Mouse (Mus musculus) stomach, embryonic 15.5 days (tissue): ENCODE results near the gene Uchl5. TPM values are rescaled to one million over a fixed set of nuclear protein-coding genes. Genes with fewer than 3 reads are reported as not detected.
A peak's percentile ranks its signal among the peaks of the same experiment; 100 is the strongest.

Experiments
- ATAC-seq: fragments of 200-750 bp; cut with Nextera tagmentation; 2 replicates; pipeline ENCODE4 v1.8.0; 2017; ENCODE audit warnings: low read depth, moderate number of reproducible peaks, moderate TSS enrichment; ENCODE audit not compliant: insufficient read depth, low FRiP score
- H3K27ac ChIP-seq: fragments of 300-500 bp; sonication (generic); 2 replicates; pipeline ENCODE4 v1.5.1; 2015; ENCODE audit warnings: mild to moderate bottlenecking, inconsistent platforms
- H3K27me3 ChIP-seq: fragments of 300-500 bp; sonication (generic); replicated peaks from 2 replicates; pipeline ENCODE4 v1.6.1; 2015; ENCODE audit warnings: inconsistent platforms
- H3K36me3 ChIP-seq: fragments of 300-500 bp; sonication (generic); 2 replicates; pipeline ENCODE4 v1.6.1; 2015; ENCODE audit warnings: inconsistent platforms
- H3K4me1 ChIP-seq: fragments of 300-500 bp; sonication (generic); 2 replicates; pipeline ENCODE4 v1.6.1; 2015; ENCODE audit warnings: inconsistent platforms
- H3K4me2 ChIP-seq: fragments of 300-500 bp; sonication (generic); 2 replicates; pipeline ENCODE4 v1.6.1; 2015; ENCODE audit warnings: mild to moderate bottlenecking, inconsistent platforms
- H3K4me3 ChIP-seq: fragments of 300-500 bp; sonication (generic); replicated peaks from 2 replicates; pipeline ENCODE4 v1.5.1; 2015; ENCODE audit warnings: inconsistent platforms
- H3K9ac ChIP-seq: fragments of 300-500 bp; sonication (generic); 2 replicates; pipeline ENCODE4 v1.6.1; 2015; ENCODE audit warnings: inconsistent platforms
- H3K9me3 ChIP-seq: fragments of 300-500 bp; sonication (generic); 2 replicates; pipeline ENCODE4 v1.6.1; 2016; ENCODE audit warnings: inconsistent platforms
- WGBS: fragments of 180-500 bp; shearing (Covaris S2); methylation state at CpG from one replicate; pipeline ENCODE4 v1.1.7; 2015; 5-methylcytosine and 5-hydroxymethylcytosine counted together
- polyA plus RNA-seq: library from polyadenylated mRNA; unstranded; fragments of >200 nt; fragmentation: Nextera tagmentation; extraction: Ambion mirVana; gene quantifications from 2 replicates; pipeline ENCODE4 v1.2.1, GENCODE M21; 2015

Uchl5 gene
- polyA plus RNA-seq, result 113 and 119 TPM in 2 replicates

GRCm38 (mm10) chr1:143776446-143777411 is at the start of gene Uchl5, which contains the start of gene Trove2:
TSS of gene Uchl5 (plus strand) at chr1:143777272.
TSS of gene Trove2 (minus strand) at chr1:143777068.
- Histone ChIP-seq H3K27ac (peak within 1 kb of the TSS; percentile 77), H3K4me3 (peak within 1 kb of the TSS; percentile 63), H3K4me2 (peak within 1 kb of the TSS; percentile 83), H3K36me3 (no peaks in the 10 kb centered on the region), H3K9me3 (no peaks in the 10 kb centered on the region), H3K9ac (peak within 1 kb of the TSS; percentile 58), H3K27me3 (no peaks in the 10 kb centered on the region), H3K4me1 (no peaks in the 10 kb centered on the region)
- WGBS, result under 1% methylated on average over 74 of the region's 84 CpGs
- ATAC-seq, result peak; percentile 95

DNA sequence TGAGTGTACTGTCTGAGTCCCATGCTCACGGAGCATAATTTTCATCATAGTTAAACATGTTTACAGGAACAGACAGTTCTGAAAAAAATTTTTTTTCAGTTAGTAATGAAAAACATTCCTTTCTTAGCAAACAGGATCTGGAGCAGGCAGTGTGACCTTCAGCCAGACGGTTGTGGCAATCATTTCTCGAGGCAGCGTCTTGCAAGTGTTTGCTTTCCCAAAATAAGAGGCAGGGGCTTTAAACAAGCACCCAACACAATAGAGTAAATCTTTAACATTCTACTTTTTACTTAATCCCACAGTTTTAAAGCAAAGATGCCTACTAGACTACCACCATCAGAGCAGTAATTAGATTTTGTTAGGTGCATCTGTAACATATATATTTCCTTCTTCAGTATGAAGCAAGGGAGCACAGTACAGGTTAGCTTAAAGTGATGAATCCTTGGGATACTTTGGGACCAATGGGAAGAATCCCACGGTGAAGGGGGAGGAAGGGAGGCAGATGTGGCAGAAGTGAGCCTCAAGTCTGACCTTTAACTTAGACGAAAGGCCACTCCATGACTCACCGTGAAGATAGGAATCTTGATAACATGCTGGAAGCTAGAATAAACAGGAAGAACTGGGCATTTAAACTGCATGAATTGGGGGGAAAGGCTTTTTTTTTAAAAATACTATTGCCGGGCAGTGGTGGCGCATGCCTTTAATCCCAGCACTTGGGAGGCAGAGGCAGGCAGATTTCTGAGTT is 49.2 kb upstream of the Uchl5 start:
- no peak overlapping the region for H3K9ac ChIP-seq
- H3K27ac ChIP-seq, result no peak overlapping the region
- H3K27me3 ChIP-seq, result no peaks in the 10 kb centered on the region
- H3K36me3 ChIP-seq, result no peaks in the 10 kb centered on the region
- ATAC-seq, result no peak
- no peak overlapping the region for H3K4me2 ChIP-seq
- 43% methylated on average over 9 of the region's 9 CpGs for WGBS
- no peak overlapping the region for H3K4me3 ChIP-seq
- no peaks in the 10 kb centered on the region for H3K9me3 ChIP-seq
- H3K4me1 ChIP-seq, result no peaks in the 10 kb centered on the region

DNA sequence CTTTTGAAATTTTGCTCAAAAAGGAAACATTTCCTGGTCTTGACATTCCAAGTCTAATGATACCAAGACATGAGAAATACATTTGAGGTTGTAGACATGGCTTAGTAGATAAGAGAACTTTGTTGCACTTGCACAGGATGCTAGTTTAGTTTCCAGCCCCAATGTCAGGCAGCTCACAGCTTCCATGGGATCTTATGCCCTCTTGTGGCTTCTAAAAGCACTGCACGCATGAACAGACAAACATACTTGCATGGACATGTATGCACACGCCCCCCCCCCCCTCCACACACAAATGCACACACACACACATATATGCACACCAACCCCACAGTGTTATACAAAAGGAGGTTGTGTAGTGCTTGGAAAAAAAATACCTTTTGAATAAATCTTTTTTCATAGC is 46.2 kb upstream of the Uchl5 start:
- Histone ChIP-seq H3K4me1 (no peaks in the 10 kb centered on the region), H3K27me3 (no peaks in the 10 kb centered on the region), H3K9me3 (no peaks in the 10 kb centered on the region), H3K4me3 (no peak overlapping the region), H3K36me3 (no peaks in the 10 kb centered on the region), H3K9ac (no peak overlapping the region), H3K27ac (no peak overlapping the region), H3K4me2 (no peak overlapping the region)
- no peak for ATAC-seq
- 76% methylated on average over 2 of the region's 2 CpGs for WGBS

GRCm38 (mm10) chr1:143731691-143732090 is 45.4 kb upstream of the Uchl5 start:
- Histone ChIP-seq H3K36me3 (no peaks in the 10 kb centered on the region), H3K9ac (no peak overlapping the region)
- ATAC-seq, result no peak

DNA sequence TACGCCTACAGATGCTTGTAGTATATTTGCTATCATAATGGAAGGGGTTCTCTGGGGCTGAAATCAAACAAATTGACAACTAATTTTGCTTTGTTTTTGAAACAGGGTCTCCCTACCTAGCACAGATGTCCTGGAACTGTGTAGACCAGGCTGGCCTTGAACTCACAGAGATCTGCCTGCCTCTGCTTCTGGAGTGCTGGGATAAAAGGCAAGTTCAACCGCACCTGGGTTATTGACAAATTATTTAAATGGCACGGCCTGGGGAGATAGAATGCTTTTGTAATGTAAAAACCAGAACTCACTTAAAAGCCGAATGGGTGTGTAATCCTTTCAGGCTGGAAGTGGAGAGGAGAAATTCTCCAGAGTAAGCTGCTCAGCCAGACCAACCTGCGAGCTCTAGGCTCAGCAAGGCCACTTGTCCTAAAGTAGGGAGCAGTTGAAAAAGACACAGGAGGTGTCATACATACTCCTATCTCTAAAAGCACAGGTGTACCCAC is 43.1 kb upstream of the Uchl5 start:
- Histone ChIP-seq H3K4me3 (no peak overlapping the region), H3K27me3 (no peaks in the 10 kb centered on the region), H3K36me3 (no peaks in the 10 kb centered on the region), H3K4me2 (no peak overlapping the region), H3K9ac (no peak overlapping the region), H3K9me3 (no peaks in the 10 kb centered on the region), H3K27ac (no peak overlapping the region), H3K4me1 (no peaks in the 10 kb centered on the region)
- 75% methylated on average over 5 of the region's 5 CpGs for WGBS
- ATAC-seq, result no peak

More at GRCm38 (mm10) chr1:143731691-143732090, 45.4 kb upstream of the Uchl5 start:
- Histone ChIP-seq H3K27me3 (no peaks in the 10 kb centered on the region), H3K27ac (no peak overlapping the region), H3K4me2 (no peak overlapping the region), H3K4me1 (no peaks in the 10 kb centered on the region), H3K9me3 (no peaks in the 10 kb centered on the region), H3K4me3 (no peak overlapping the region)
- 63% methylated on average over 4 of the region's 4 CpGs for WGBS

GRCm38 (mm10) chr1:143738811-143739210 is 38.3 kb upstream of the Uchl5 start:
- Histone ChIP-seq H3K4me3 (peak overlapping the region; percentile 75), H3K9me3 (no peaks in the 10 kb centered on the region), H3K4me2 (peak overlapping the region; percentile 73), H3K27ac (peak overlapping the region; percentile 38; the same call in 1 of the 2 replicates), H3K36me3 (peaks cover 11% of the 10 kb centered on the region; the same call in 1 of the 2 replicates), H3K27me3 (no peaks in the 10 kb centered on the region), H3K9ac (0 out of 2 replicates have a peak overlapping the region, but pooled peaks have one; percentile 53), H3K4me1 (no peaks in the 10 kb centered on the region)
- 21% methylated on average over 11 of the region's 11 CpGs for WGBS
- ATAC-seq, result no peak

- H3K9ac ChIP-seq, result peak overlapping the region; percentile 53
- H3K36me3 ChIP-seq, result peaks cover 14% of the 10 kb centered on the region; the same call in 1 of the 2 replicates
- peak; percentile 95 for ATAC-seq
- peak overlapping the region; percentile 73 for H3K4me2 ChIP-seq
- H3K4me1 ChIP-seq, result no peaks in the 10 kb centered on the region
- H3K9me3 ChIP-seq, result no peaks in the 10 kb centered on the region
- WGBS, result under 1% methylated on average over 64 of the region's 71 CpGs
- H3K27ac ChIP-seq, result peak overlapping the region; percentile 75
- no peaks in the 10 kb centered on the region for H3K27me3 ChIP-seq
- peak overlapping the region; percentile 75 for H3K4me3 ChIP-seq
These were observed 37.4 kb upstream of the Uchl5 start for GRCm38 (mm10) chr1:143739361-143740350.

DNA sequence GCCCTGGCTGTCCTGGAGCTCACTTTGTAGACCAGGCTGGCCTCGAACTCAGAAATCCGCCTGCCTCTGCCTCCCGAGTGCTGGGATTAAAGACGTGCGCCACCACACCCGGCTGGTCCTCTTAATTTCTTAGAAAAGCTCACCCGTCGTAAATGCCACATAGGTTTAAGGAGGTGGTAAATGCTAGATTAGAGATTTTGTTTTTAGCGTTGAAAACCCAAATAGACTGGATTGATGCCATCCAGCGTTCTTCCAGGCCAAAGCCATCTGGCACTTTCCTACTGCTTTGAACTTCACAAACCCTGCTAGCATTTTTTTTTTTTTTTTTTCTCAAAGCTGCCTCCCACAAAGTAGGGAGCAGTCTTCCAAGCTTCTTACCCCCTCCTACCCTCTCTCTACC is 36.5 kb upstream of the Uchl5 start:
- Histone ChIP-seq H3K4me3 (no peak overlapping the region), H3K27me3 (no peaks in the 10 kb centered on the region), H3K36me3 (peaks cover 17% of the 10 kb centered on the region; the same call in 1 of the 2 replicates), H3K9me3 (no peaks in the 10 kb centered on the region), H3K4me1 (no peaks in the 10 kb centered on the region), H3K4me2 (peak overlapping the region; percentile 73; the same call in 1 of the 2 replicates), H3K27ac (no peak overlapping the region), H3K9ac (no peak overlapping the region)
- 86% methylated on average over 10 of the region's 10 CpGs for WGBS
- ATAC-seq, result no peak

DNA sequence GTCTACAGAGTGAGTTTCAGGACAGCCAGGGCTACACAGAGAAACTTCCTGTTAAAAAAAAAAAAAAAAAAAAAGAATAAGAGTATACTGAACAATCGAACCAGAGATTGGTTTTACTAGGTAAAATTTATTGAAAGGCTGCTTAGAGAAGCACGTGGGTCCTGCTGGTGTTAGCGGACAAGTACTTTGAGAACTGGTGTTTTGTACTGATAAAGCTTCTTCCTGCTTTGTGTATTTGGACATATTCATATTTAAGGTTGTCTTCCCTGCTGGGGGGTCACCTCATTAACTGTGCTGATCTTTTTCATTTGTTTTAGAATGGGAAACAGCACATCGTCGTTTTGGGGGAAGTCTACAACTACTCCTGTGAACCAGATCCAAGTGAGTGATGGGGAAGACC is 35.7 kb upstream of the Uchl5 start:
- no peak for ATAC-seq
- WGBS, result 83% methylated on average over 5 of the region's 5 CpGs
- peaks cover 20% of the 10 kb centered on the region; the same call in 1 of the 2 replicates for H3K36me3 ChIP-seq

GRCm38 (mm10) chr1:143742186-143742585 is 34.9 kb upstream of the Uchl5 start:
- Histone ChIP-seq H3K4me2 (no peak overlapping the region), H3K4me3 (no peak overlapping the region), H3K27ac (no peak overlapping the region), H3K9me3 (no peaks in the 10 kb centered on the region), H3K36me3 (peaks cover 20% of the 10 kb centered on the region; the same call in 1 of the 2 replicates), H3K9ac (no peak overlapping the region), H3K4me1 (no peaks in the 10 kb centered on the region), H3K27me3 (no peaks in the 10 kb centered on the region)
- WGBS, result 91% methylated on average over 6 of the region's 6 CpGs
- ATAC-seq, result no peak

More for the DNA sequence above, 35.7 kb upstream of the Uchl5 start:
- Histone ChIP-seq H3K9ac (no peak overlapping the region), H3K27me3 (no peaks in the 10 kb centered on the region), H3K27ac (no peak overlapping the region), H3K4me3 (no peak overlapping the region), H3K4me1 (no peaks in the 10 kb centered on the region), H3K9me3 (no peaks in the 10 kb centered on the region), H3K4me2 (no peak overlapping the region)

GRCm38 (mm10) chr1:143745871-143746270 is 31.2 kb upstream of the Uchl5 start:
- Histone ChIP-seq H3K9me3 (no peaks in the 10 kb centered on the region), H3K9ac (no peak overlapping the region), H3K4me2 (no peak overlapping the region), H3K36me3 (peaks cover 20% of the 10 kb centered on the region; the same call in 1 of the 2 replicates), H3K27me3 (no peaks in the 10 kb centered on the region), H3K4me3 (no peak overlapping the region), H3K27ac (no peak overlapping the region), H3K4me1 (no peaks in the 10 kb centered on the region)
- 89% methylated on average over 10 of the region's 10 CpGs for WGBS
- no peak for ATAC-seq
